Mouse (Mus musculus) myocyte (in vitro differentiated cells): ENCODE results near the gene Galnt15.

Experiments
- CEBPB ChIP-seq: IDR thresholded peaks from 2 replicates; pipeline ENCODE4 v1.6.1; 2011; ENCODE audit warnings: mild to moderate bottlenecking, moderate library complexity; ENCODE audit not compliant: poor library complexity, insufficient read depth, severe bottlenecking
- E2F4 ChIP-seq: IDR thresholded peaks from one replicate; pipeline ENCODE4 v1.6.1; 2011; ENCODE audit warnings: mild to moderate bottlenecking, control low read depth, moderate library complexity; ENCODE audit not compliant: insufficient read depth
- MAX ChIP-seq: IDR thresholded peaks from one replicate; pipeline ENCODE4 v1.6.1; 2011; ENCODE audit warnings: low read depth, mild to moderate bottlenecking, control low read depth
- MYOD1 ChIP-seq, 3 experiments: IDR thresholded peaks; one replicate each; pipeline ENCODE4 v1.6.1; 2011; ENCODE audit warnings: control low read depth in 2 of 3, low read depth in 2 of 3, mild to moderate bottlenecking in 2 of 3, moderate library complexity in 1 of 3; ENCODE audit not compliant: insufficient read length in 2 of 3, control insufficient read depth in 1 of 3
- MYOG ChIP-seq, 3 experiments: IDR thresholded peaks; one replicate each; pipeline ENCODE4 v1.6.1; 2011; ENCODE audit warnings: control low read depth in 2 of 3, low read depth in 2 of 3, mild to moderate bottlenecking in 2 of 3; ENCODE audit not compliant: insufficient read length in 2 of 3, control insufficient read depth in 1 of 3, insufficient read depth in 1 of 3
- POLR2A ChIP-seq: IDR thresholded peaks from one replicate; pipeline ENCODE4 v1.6.1; 2011; ENCODE audit warnings: low read depth, mild to moderate bottlenecking, control low read depth, moderate library complexity; ENCODE audit not compliant: insufficient read length
- POLR2AphosphoS2 ChIP-seq: IDR thresholded peaks from one replicate; pipeline ENCODE4 v1.6.1; 2011; ENCODE audit warnings: low read depth, control low read depth; ENCODE audit not compliant: insufficient read length
- REST ChIP-seq: IDR thresholded peaks from one replicate; pipeline ENCODE4 v1.6.1; 2011; ENCODE audit warnings: mild to moderate bottlenecking, control low read depth, moderate library complexity; ENCODE audit not compliant: insufficient read depth, insufficient read length
- SRF ChIP-seq: IDR thresholded peaks from one replicate; pipeline ENCODE4 v1.6.1; 2011; ENCODE audit warnings: low read depth; ENCODE audit not compliant: control insufficient read depth, insufficient read length
- TCF12 ChIP-seq: IDR thresholded peaks from one replicate; pipeline ENCODE4 v1.6.1; 2011; ENCODE audit warnings: mild to moderate bottlenecking, control low read depth; ENCODE audit not compliant: poor library complexity, insufficient read depth, severe bottlenecking
- USF1 ChIP-seq: IDR thresholded peaks from one replicate; pipeline ENCODE4 v1.6.1; 2011; ENCODE audit warnings: low read depth, mild to moderate bottlenecking, control low read depth, moderate library complexity

DNA sequence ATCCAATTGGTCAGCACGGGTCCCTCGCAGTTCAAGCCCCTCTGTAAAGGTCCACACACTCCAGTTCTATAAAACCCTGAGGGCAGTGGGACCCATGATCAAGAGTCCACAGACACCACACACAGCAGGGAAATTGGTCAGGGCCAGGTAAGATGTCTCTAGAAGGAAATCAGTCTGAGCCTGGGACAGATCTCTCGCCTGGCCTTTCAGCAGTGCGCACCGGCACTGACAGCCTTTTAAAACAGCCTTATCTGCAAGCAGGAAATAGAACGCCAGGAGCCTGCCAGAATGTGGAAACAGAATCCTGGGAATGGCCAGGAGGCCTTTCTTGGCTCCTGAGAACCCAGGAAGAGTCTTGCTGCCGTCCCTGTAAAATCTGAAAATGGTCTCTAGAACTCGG, 27.0 kb downstream of the Galnt15 start:
- TF ChIP-seq POLR2A (no peak), MAX (no peak), MYOD1 (IDR thresholded peaks at IDR 0.05; ENCODE audit: control insufficient read depth in 1 of 3, insufficient read length in 2 of 3, low read depth in 2 of 3) (no peak), USF1 (no peak), E2F4 (no peak), POLR2AphosphoS2 (no peak), REST (no peak), SRF (no peak), CEBPB (no peak), TCF12 (no peak), MYOG (IDR thresholded peaks at IDR 0.05; ENCODE audit: control insufficient read depth in 1 of 3, insufficient read depth in 1 of 3, insufficient read length in 2 of 3, low read depth in 2 of 3) (no peak)
